In the genomic region with DNA sequence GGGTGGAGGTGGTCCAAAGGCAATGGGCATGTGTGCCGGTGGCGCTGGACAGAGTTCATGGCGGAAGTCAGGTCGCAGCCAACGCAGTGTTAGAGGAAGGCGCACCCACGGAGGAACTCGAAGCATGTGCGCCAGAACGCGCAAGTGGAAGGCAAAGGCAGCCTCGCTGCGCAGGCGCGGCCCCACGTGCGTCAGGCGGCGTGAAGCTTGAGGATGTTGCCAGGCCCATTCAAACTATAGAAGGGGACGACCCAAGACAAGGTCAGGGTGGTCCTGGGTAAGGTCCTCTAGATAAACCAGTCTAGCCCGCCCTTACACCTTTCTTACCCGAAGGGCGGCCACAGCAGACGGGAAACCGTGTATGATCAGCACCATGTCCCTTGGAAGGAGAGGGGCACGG, we compare ENCODE assay signal across 14 mouse cellular contexts.
"Had no signal": no experiment of that assay in that cellular context is flagged by ENCODE, and none has a peak within 500 bp of the region (broad histone marks: within the 10 kb centered on the region; RNA-seq: fewer than 3 reads in every experiment).

No protein-coding gene starts in this region.

- DNase-seq: kidney, adult 18-20 months; kidney, postnatal 14 days; lung, embryonic 14.5 days; lung, postnatal 10 days; midbrain, embryonic 14.5 days; retina, postnatal 1 day; right cerebral cortex, postnatal 4 days; spleen, adult 18-20 months; thymus, postnatal 14 days had no signal

- H3K27me3 ChIP-seq: liver, embryonic 15.5 days; neural tube, embryonic 13.5 days had no signal

- H3K27ac ChIP-seq: left cerebral cortex, adult 2 months; limb, embryonic 10.5 days; liver, embryonic 15.5 days; macrophage; neural tube, embryonic 13.5 days had no signal

- H3K4me3 ChIP-seq: left cerebral cortex, adult 2 months; limb, embryonic 10.5 days; liver, embryonic 15.5 days; neural tube, embryonic 13.5 days had no signal

- H3K9me3 ChIP-seq: limb, embryonic 10.5 days; liver, embryonic 15.5 days; neural tube, embryonic 13.5 days had no signal
